Mouse (Mus musculus) lung, postnatal 0 days (tissue): ENCODE measurements at regions not wholly inside any gene's neighbourhood (a gene's known extent, or its start where the extent isn't known, plus 50 kb on each side); places are given as distances from the start of the nearest gene placed in this dataset.

Experiments used
- CTCF ChIP-seq: IDR thresholded peaks from 2 replicates; pipeline ENCODE4 v1.5.1; 2016; ENCODE audit warnings: antibody characterized with exemption, mild to moderate bottlenecking
- EP300 ChIP-seq: IDR thresholded peaks from 2 replicates; pipeline ENCODE4 v1.6.1; 2016; ENCODE audit warnings: antibody characterized with exemption, mild to moderate bottlenecking, control low read depth

DNA sequence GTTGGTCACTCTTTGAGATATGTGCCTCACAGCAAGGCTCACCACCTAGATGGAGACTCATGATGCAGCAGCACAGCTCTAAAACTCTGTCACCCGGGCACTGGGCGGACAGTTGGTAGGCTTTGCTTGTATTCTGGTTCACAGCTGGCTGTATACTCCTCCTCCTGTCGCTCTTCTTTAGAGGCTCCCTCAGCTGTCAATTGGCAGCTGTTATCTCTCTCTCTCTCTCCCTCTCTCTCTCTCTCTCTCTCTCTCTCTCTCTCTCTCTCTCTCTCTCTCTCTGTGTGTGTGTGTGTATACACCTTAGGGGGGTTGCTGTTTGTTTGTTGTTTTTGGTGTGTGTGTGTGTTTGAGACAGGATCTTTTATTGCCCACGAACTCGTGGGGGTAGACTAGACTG lies 66.3 kb upstream of the Laptm4a start:
- no peak for TF ChIP-seq CTCF
- no peak for TF ChIP-seq EP300
